Mouse (Mus musculus) urinary bladder, postnatal 10 days (tissue): ENCODE measurements around the gene Exosc6.
A peak's percentile ranks its signal among the peaks of the same experiment; 100 is the strongest.
"Not testable (repeated sequence)": the region's sequence is repeated elsewhere in the genome, so short reads cannot be mapped to it uniquely, and the experiment has no call there.

Experiments used
- DNase-seq: peaks from one replicate; pipeline ENCODE4 v3.0.0; 2022; ENCODE audit warnings: low spot score

The Exosc6 gene

GRCm38 (mm10) chr8:111061688-111062071 is 5.5 kb downstream of the Exosc6 start:
- no peak for DNase-seq

- DNase-seq, result peak; percentile 47
Measured at GRCm38 (mm10) chr8:111062072-111062757, 6.1 kb downstream of the Exosc6 start.

- DNase-seq, result no peak
Measured at GRCm38 (mm10) chr8:111062893-111063292, 6.8 kb downstream of the Exosc6 start.

- DNase-seq, result no peak
Measured at GRCm38 (mm10) chr8:111066308-111066707, 10.2 kb downstream of the Exosc6 start.

- DNase-seq, result no peak
Measured at GRCm38 (mm10) chr8:111067439-111067838, 11.3 kb downstream of the Exosc6 start.

- not testable (repeated sequence) for DNase-seq
Measured at GRCm38 (mm10) chr8:111068660-111069059, 12.5 kb downstream of the Exosc6 start.

- DNase-seq, result no peak
Measured at GRCm38 (mm10) chr8:111075926-111076325, 19.8 kb downstream of the Exosc6 start.

GRCm38 (mm10) chr8:111079461-111079860 is 23.3 kb downstream of the Exosc6 start:
- DNase-seq, result no peak

GRCm38 (mm10) chr8:111079861-111080271 is 23.7 kb downstream of the Exosc6 start:
- no peak for DNase-seq

- DNase-seq, result no peak
Measured at GRCm38 (mm10) chr8:111081580-111082258, 25.6 kb downstream of the Exosc6 start.

- not testable (repeated sequence) for DNase-seq
Measured at GRCm38 (mm10) chr8:111083936-111084335, 27.8 kb downstream of the Exosc6 start.

GRCm38 (mm10) chr8:111090126-111090525 is 34.0 kb downstream of the Exosc6 start:
- peak; percentile 36 for DNase-seq

- no peak for DNase-seq
Measured at GRCm38 (mm10) chr8:111091706-111092105, 35.6 kb downstream of the Exosc6 start.

- not testable (repeated sequence) for DNase-seq
Measured at GRCm38 (mm10) chr8:111092326-111092725, 36.2 kb downstream of the Exosc6 start, which contains the start of gene Clec18a. TSS of gene Clec18a (minus strand) at chr8:111092426.

GRCm38 (mm10) chr8:111093865-111094718 is 38.0 kb downstream of the Exosc6 start, which contains the start of gene Pdpr:
TSS of gene Pdpr (plus strand) at chr8:111094630.
- DNase-seq, result peak; percentile 72

GRCm38 (mm10) chr8:111094719-111095302 is 38.7 kb downstream of the Exosc6 start:
- DNase-seq, result not testable (repeated sequence)
